Mouse (Mus musculus) midbrain, embryonic 13.5 days (tissue): ENCODE data around the gene Nanp. TPM values are rescaled to one million over a fixed set of nuclear protein-coding genes. Genes with fewer than 3 reads are reported as not detected.

Experiments used
- ATAC-seq: fragments of 200-750 bp; cut with Nextera tagmentation; 2 replicates; pipeline ENCODE4 v1.8.0; 2017; ENCODE audit warnings: mild to moderate bottlenecking, moderate TSS enrichment, moderate library complexity
- H3K27ac ChIP-seq: fragments of 300-500 bp; sonication (generic); 2 replicates; pipeline ENCODE4 v1.5.1; 2015; ENCODE audit warnings: inconsistent platforms, mild to moderate bottlenecking, moderate library complexity
- H3K27me3 ChIP-seq: fragments of 300-500 bp; sonication (generic); 2 replicates; pipeline ENCODE4 v1.6.1; 2015; ENCODE audit warnings: mild to moderate bottlenecking, inconsistent platforms
- H3K36me3 ChIP-seq: fragments of 300-500 bp; sonication (generic); 2 replicates; pipeline ENCODE4 v1.6.1; 2015; ENCODE audit warnings: mild to moderate bottlenecking, inconsistent platforms
- H3K4me1 ChIP-seq: fragments of 300-500 bp; sonication (generic); replicated peaks from 2 replicates; pipeline ENCODE4 v1.6.1; 2015; ENCODE audit warnings: inconsistent platforms
- H3K4me2 ChIP-seq: fragments of 300-500 bp; sonication (generic); replicated peaks from 2 replicates; pipeline ENCODE4 v1.6.1; 2015; ENCODE audit warnings: moderate library complexity, mild to moderate bottlenecking, inconsistent platforms
- H3K4me3 ChIP-seq: fragments of 300-500 bp; sonication (generic); replicated peaks from 2 replicates; pipeline ENCODE4 v1.5.1; 2015; ENCODE audit warnings: mild to moderate bottlenecking, inconsistent platforms
- H3K9ac ChIP-seq: fragments of 300-500 bp; sonication (generic); replicated peaks from 2 replicates; pipeline ENCODE4 v1.6.1; 2015; ENCODE audit warnings: mild to moderate bottlenecking, inconsistent platforms
- H3K9me3 ChIP-seq: fragments of 300-500 bp; sonication (generic); 2 replicates; pipeline ENCODE4 v1.6.1; 2016; ENCODE audit warnings: mild to moderate bottlenecking, inconsistent platforms
- WGBS: fragments of 180-500 bp; shearing (Covaris S2); methylation state at CpG from one replicate; pipeline ENCODE4 v1.1.7; 2015; 5-methylcytosine and 5-hydroxymethylcytosine counted together
- polyA plus RNA-seq: library from polyadenylated mRNA; unstranded; fragments of >200 nt; fragmentation: Nextera tagmentation; extraction: Ambion mirVana; gene quantifications from 2 replicates; pipeline ENCODE4 v1.2.1, GENCODE M21; 2015

Gene Nanp
- polyA plus RNA-seq, 1 experiment from 2014 or later, result 32.8 TPM

- ATAC-seq, result peak; percentile 75
- Histone ChIP-seq H3K9me3 (no peaks in the 10 kb centered on the region), H3K36me3 (no peaks in the 10 kb centered on the region), H3K4me1 (peaks cover 20% of the 10 kb centered on the region), H3K9ac (peak overlapping the region; percentile 80), H3K27ac (no peak overlapping the region), H3K4me2 (peak overlapping the region; percentile 92), H3K27me3 (no peaks in the 10 kb centered on the region), H3K4me3 (peak overlapping the region; percentile 74)
- WGBS, result 87% methylated on average over 1 of the region's 1 CpGs
Measured at GRCm38 (mm10) chr2:151009515-151010085, 29.6 kb downstream of the Nanp start.

GRCm38 (mm10) chr2:151008939-151009509, 30.2 kb downstream of the Nanp start:
- Histone ChIP-seq H3K27ac (peak overlapping the region; percentile 74), H3K27me3 (no peaks in the 10 kb centered on the region), H3K4me2 (peak overlapping the region; percentile 92), H3K4me3 (peak overlapping the region; percentile 74), H3K9me3 (no peaks in the 10 kb centered on the region), H3K4me1 (peaks cover 20% of the 10 kb centered on the region), H3K9ac (peak overlapping the region; percentile 80), H3K36me3 (no peaks in the 10 kb centered on the region)
- peak; percentile 98 for ATAC-seq
- 0% methylated on average over 42 of the region's 57 CpGs for WGBS

- H3K36me3 ChIP-seq, result no peaks in the 10 kb centered on the region
- ATAC-seq, result peak; percentile 66; the same call in 1 of the 2 replicates
- 0% methylated on average over 21 of the region's 21 CpGs for WGBS
- peak overlapping the region; percentile 80 for H3K9ac ChIP-seq
- H3K9me3 ChIP-seq, result no peaks in the 10 kb centered on the region
- H3K27me3 ChIP-seq, result no peaks in the 10 kb centered on the region
- H3K4me2 ChIP-seq, result peak overlapping the region; percentile 92
- H3K4me3 ChIP-seq, result peak overlapping the region; percentile 74
- H3K27ac ChIP-seq, result peak overlapping the region; percentile 74
- peaks cover 20% of the 10 kb centered on the region for H3K4me1 ChIP-seq
Measured at GRCm38 (mm10) chr2:151008517-151008932, 30.7 kb downstream of the Nanp start.

GRCm38 (mm10) chr2:151008006-151008405, 31.2 kb downstream of the Nanp start:
- Histone ChIP-seq H3K4me2 (peak overlapping the region; percentile 92), H3K4me3 (peak overlapping the region; percentile 74), H3K9ac (peak overlapping the region; percentile 80), H3K36me3 (no peaks in the 10 kb centered on the region), H3K27ac (no peak overlapping the region), H3K9me3 (no peaks in the 10 kb centered on the region), H3K27me3 (no peaks in the 10 kb centered on the region), H3K4me1 (peaks cover 20% of the 10 kb centered on the region)
- WGBS, result 46% methylated on average over 6 of the region's 6 CpGs
- no peak for ATAC-seq

GRCm38 (mm10) chr2:151006281-151006945, 32.8 kb downstream of the Nanp start:
- no peaks in the 10 kb centered on the region for H3K9me3 ChIP-seq
- 67% methylated on average over 5 of the region's 5 CpGs for WGBS

GRCm38 (mm10) chr2:151004390-151004789, 34.8 kb downstream of the Nanp start:
- Histone ChIP-seq H3K27me3 (no peaks in the 10 kb centered on the region), H3K9ac (no peak overlapping the region), H3K4me1 (peaks cover 15% of the 10 kb centered on the region), H3K9me3 (no peaks in the 10 kb centered on the region), H3K36me3 (no peaks in the 10 kb centered on the region), H3K27ac (no peak overlapping the region), H3K4me3 (no peak overlapping the region), H3K4me2 (no peak overlapping the region)
- WGBS, result 95% methylated on average over 10 of the region's 10 CpGs
- ATAC-seq, result no peak

More at GRCm38 (mm10) chr2:151006281-151006945, 32.8 kb downstream of the Nanp start:
- H3K9ac ChIP-seq, result no peak overlapping the region
- no peak overlapping the region for H3K27ac ChIP-seq
- peaks cover 20% of the 10 kb centered on the region for H3K4me1 ChIP-seq
- H3K27me3 ChIP-seq, result no peaks in the 10 kb centered on the region
- no peak for ATAC-seq
- H3K36me3 ChIP-seq, result no peaks in the 10 kb centered on the region
- H3K4me3 ChIP-seq, result no peak overlapping the region
- no peak overlapping the region for H3K4me2 ChIP-seq

GRCm38 (mm10) chr2:151003796-151004195, 35.4 kb downstream of the Nanp start:
- no peak for ATAC-seq

GRCm38 (mm10) chr2:151001619-151002175, 37.5 kb downstream of the Nanp start:
- no peak overlapping the region for H3K4me3 ChIP-seq
- 86% methylated on average over 5 of the region's 5 CpGs for WGBS
- no peak overlapping the region for H3K27ac ChIP-seq
- peaks cover 13% of the 10 kb centered on the region for H3K4me1 ChIP-seq
- no peak overlapping the region for H3K4me2 ChIP-seq
- H3K9ac ChIP-seq, result no peak overlapping the region
- H3K27me3 ChIP-seq, result no peaks in the 10 kb centered on the region
- no peak for ATAC-seq
- no peaks in the 10 kb centered on the region for H3K9me3 ChIP-seq
- H3K36me3 ChIP-seq, result no peaks in the 10 kb centered on the region

More at GRCm38 (mm10) chr2:151003796-151004195, 35.4 kb downstream of the Nanp start:
- no peak overlapping the region for H3K4me2 ChIP-seq
- no peak overlapping the region for H3K9ac ChIP-seq
- H3K27ac ChIP-seq, result no peak overlapping the region
- H3K9me3 ChIP-seq, result no peaks in the 10 kb centered on the region
- 90% methylated on average over 6 of the region's 6 CpGs for WGBS
- H3K4me3 ChIP-seq, result no peak overlapping the region
- no peaks in the 10 kb centered on the region for H3K27me3 ChIP-seq
- no peaks in the 10 kb centered on the region for H3K36me3 ChIP-seq
- peaks cover 19% of the 10 kb centered on the region for H3K4me1 ChIP-seq

GRCm38 (mm10) chr2:151000402-151001178, 38.6 kb downstream of the Nanp start:
- no peak overlapping the region for H3K27ac ChIP-seq
- H3K27me3 ChIP-seq, result no peaks in the 10 kb centered on the region
- 43% methylated on average over 7 of the region's 7 CpGs for WGBS
- H3K9me3 ChIP-seq, result no peaks in the 10 kb centered on the region
- peak; percentile 87 for ATAC-seq
- no peak overlapping the region for H3K9ac ChIP-seq
- no peak overlapping the region for H3K4me2 ChIP-seq
- no peaks in the 10 kb centered on the region for H3K36me3 ChIP-seq
- H3K4me3 ChIP-seq, result no peak overlapping the region
- peaks cover 13% of the 10 kb centered on the region for H3K4me1 ChIP-seq

GRCm38 (mm10) chr2:150999021-150999420, 40.2 kb downstream of the Nanp start:
- Histone ChIP-seq H3K9me3 (no peaks in the 10 kb centered on the region), H3K27me3 (no peaks in the 10 kb centered on the region), H3K36me3 (no peaks in the 10 kb centered on the region), H3K4me2 (no peak overlapping the region), H3K4me3 (no peak overlapping the region), H3K4me1 (peaks cover 13% of the 10 kb centered on the region), H3K9ac (no peak overlapping the region), H3K27ac (no peak overlapping the region)
- 72% methylated on average over 3 of the region's 3 CpGs for WGBS
- no peak for ATAC-seq

GRCm38 (mm10) chr2:150997618-150998017, 41.6 kb downstream of the Nanp start:
- Histone ChIP-seq H3K27ac (no peak overlapping the region), H3K9ac (no peak overlapping the region), H3K9me3 (no peaks in the 10 kb centered on the region), H3K27me3 (no peaks in the 10 kb centered on the region), H3K36me3 (no peaks in the 10 kb centered on the region), H3K4me1 (peaks cover 13% of the 10 kb centered on the region), H3K4me2 (no peak overlapping the region), H3K4me3 (no peak overlapping the region)
- WGBS, result 50% methylated on average over 5 of the region's 5 CpGs
- ATAC-seq, result no peak
